Mouse (Mus musculus) monocyte, adult 2 months (primary cell): ENCODE data around the gene Cd63.

Experiments
- DNase-seq, 2 experiments: peaks; one replicate each; pipeline ENCODE4 v3.0.0; 2022; ENCODE audit warnings: low spot score in 2 of 2, low read depth in 1 of 2

The Cd63 gene

DNA sequence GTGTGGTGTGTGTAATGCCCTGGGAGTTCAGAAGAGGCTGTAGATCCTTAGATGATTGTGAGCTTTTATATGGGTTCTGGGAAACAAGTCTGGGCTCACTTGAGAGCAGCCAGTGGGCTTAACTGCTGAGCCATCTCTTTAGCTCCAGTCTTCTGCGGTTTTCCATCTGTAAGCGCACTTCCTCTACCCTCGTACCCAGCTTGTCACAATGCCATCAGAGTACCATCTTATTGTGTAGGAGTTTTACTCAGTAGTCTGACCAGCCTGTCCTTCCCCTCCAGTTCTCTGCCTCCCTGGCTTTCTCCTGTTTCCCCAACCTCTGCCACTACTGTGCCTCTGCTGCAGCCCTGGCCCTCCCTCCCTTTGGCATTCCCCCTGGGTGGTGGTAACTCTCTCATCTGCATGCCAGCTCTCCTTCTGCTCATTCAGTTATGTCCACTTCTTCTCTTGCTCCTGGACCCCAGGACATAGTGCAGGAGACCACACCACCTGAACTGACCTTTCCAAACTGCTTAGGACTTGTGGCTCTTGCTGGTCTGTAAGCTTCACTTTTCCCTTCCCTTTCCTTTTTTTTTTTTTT lies 1.7 kb downstream of the Cd63 start:
- no peak for DNase-seq

DNA sequence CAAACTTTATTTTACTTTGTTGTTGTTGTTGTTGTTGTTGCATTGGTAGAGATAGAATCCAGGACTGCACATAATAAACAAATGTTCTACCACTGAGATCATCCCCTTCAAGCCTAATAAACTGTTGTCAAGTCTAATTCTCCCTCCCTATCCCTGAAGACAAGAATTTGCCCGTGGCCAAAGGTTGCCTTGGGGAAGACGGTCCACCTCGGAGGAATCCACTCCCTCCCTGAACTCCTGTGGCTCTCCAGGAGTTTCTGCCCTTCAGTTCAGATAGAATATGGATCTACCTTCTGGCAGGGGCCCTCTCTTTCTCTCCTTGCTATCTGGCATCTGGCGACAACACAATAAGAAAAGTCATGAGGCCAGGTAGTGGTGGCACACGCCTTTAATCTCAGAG lies 4.0 kb downstream of the Cd63 start:
- DNase-seq, result no peak

DNA sequence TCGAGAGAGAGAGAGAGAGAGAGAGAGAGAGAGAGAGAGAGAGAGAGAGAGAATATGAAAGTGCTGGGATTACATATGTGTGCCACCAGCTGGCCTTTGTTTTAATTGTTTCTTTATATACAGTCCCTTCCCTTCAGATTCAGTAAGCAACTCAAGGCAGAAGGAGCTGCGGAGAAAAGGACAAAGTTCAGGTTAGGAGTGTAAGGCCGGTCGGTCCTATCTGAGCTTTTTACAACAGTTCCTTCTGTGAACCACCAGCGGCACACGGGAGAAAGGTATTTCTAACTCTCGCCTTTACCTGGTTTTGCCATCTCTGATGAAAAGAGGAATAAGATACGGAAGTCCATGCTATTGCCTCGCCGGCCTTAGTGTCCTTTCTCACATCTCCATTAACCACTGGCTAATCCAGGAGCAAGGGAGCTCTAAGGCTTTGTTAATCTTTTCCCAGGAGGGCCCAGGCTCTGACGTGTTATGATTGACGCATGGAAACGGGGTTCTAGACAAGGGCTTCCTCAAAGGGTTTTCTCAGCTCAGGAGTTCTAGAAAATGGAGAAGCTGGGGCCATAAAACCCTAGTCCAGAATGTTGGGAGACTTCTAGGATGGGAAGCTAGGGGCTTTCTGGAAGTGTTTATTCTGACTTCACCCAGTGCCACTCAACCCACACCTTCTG lies 8.1 kb downstream of the Cd63 start:
- DNase-seq, result no peak

DNA sequence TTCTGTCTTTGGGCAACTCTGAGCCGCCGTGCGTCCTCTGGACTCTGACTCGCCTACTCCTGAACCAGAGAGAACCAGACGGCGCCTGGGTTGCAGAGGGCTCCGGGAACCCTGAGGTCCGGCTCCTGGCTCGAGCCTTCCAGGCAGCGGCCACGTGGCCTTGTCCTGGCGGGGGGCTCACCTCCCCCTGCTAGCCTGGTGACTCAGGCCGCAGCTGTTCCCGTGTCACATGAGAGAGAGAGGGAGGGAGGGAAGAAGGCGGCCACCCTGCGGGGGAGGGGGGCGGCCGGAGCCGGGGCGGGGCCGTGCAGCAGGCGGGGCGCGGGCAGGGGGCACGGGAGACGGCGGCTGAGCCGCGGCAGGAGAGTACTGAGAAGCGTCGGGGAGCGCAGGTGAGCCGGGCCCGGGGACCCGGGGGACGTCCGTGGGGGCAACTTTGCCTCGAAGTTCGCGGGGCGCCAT lies 8.8 kb downstream of the Cd63 start:
- no peak for DNase-seq

DNA sequence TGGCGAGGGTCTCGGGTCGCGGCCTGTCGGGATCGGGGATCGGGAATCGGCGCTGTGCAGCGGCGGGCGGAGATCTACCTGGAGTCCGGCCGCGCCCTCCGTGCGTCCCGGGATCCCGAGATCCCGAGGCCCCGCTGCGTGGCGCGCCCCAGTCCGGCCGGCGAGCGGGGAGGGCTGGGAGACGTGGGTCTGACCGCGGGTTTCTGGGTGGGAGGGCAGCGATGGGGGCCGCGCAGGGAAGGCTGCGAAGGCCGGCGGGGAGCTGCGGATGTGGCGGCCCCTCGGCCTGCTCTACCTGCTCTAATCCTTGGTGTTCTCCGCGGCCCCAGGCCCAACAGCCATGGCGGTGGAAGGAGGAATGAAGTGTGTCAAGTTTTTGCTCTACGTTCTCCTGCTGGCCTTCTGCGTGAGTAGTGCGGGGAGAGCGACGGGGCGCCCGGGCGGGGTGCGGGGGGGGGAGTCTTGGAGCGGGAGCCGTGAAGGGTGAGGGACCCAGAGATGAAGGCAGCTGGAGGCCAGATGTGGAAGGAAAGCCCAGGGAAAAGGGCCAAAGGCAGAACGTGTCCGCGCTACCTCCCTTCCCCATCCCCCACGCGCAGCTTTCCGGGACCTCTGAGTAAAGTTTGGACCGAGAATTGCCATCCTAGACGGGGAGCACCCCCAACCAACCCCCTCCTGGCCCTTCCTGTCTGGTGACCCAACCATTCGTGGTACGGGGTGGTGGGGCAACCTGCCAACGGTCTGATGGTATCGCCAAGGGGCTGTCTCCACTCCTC lies 9.5 kb downstream of the Cd63 start:
- DNase-seq, result no peak

DNA sequence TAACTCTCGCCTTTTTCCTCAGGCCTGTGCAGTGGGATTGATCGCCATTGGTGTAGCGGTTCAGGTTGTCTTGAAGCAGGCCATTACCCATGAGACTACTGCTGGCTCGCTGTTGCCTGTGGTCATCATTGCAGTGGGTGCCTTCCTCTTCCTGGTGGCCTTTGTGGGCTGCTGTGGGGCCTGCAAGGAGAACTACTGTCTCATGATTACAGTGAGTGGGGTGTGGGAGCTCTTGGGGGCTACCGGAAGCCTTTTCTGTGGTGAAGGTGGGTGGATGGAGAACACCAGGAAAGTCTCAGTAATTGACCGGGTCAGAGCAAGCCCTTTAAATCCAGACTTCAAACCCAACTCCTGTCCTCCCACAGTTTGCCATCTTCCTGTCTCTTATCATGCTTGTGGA lies 10.6 kb downstream of the Cd63 start:
- DNase-seq, result no peak

DNA sequence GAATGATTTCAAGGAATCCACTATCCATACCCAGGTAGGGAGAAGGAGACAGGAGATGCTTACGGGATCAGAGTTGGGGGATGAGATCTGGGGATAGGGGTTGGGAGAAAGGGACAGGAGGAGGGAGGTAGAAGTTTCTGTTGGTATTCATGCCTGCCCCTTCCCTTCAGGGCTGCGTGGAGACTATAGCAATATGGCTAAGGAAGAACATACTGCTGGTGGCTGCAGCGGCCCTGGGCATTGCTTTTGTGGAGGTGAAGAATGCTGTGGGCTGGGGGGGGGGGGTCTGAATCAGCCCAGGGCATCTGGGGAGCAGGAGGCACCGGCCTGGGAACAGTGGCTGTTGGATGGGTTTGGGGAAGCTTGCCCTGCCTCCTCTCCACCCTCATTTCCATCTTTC lies 11.5 kb downstream of the Cd63 start:
- DNase-seq, result no peak

DNA sequence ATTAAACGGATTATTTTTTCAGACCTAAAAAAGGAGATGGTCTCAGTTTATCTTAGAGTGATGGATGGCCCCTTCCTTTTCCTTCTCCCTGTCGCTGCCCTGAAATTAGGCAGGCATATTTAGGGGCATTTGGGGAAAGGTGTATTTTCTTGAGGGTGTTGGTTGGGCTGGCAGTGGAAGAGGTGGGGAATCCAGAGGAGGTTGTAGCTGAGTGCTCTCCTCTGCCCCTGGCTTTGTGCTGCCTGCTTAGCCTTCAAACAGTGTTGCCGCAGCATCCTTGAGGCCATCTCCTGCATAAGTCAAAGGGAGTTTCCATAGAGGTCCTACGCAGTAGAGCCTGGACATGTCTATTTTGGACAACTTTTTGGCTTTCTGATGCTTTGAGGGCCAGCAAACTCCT lies 12.0 kb downstream of the Cd63 start:
- DNase-seq, result no peak

DNA sequence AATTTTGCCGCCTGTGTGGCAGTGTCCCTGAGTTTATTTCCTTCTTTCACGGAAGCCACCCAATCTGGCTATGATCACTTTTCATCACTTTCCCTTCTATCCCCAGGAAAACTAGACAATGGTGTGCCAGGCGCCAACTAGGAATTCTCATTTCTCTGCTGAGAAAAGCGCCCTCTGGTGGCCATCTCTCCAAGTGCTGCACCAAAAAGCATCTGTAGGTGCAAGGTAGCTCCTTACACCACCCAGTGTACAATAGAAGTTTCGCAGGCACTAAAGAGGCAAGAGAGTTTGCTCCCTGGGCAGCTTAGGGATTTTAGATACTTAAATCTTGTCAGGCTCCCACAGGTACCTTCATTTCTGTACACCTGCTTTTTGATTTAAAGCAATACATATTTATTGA lies 12.4 kb downstream of the Cd63 start:
- peak in 1 of 2 experiments; percentile 62 for DNase-seq

DNA sequence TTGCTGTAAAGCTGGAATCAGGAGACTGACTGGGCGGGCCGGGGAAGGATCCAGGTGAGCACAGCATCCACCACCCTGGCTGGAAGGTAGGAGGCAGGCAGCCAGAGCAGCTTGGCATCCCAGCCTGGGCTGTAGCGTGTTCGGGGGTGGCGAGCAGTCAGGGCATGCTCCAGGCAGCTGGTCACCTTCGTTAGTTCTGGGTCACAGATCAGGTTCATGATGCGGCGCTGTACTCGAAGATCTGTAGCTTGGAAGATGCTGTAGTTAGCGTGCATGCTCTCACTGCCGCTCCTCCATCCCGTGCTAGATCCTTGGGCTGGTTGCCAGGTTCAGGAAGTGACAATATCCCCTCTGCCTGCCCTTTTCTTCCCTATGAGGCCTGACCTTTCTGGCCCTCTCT lies 12.9 kb downstream of the Cd63 start:
- no peak for DNase-seq

DNA sequence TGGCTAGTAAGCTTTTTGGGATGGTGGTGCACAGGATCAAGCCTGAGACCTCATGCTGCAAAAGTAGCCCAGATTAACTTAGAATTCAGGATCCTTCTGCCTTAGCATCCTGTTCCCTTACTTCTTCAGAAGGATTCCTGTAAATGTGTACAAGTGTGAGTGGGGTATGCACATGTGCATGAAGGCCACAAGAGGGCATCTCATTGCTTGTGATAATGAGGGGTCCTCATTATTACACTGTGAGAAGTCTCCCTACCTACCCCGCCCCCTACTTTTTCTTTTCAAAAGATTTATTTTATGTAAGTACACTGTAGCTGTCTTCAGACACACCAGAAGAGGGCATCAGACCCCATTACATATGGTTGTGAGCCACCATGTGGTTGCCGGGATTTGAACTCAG lies 14.8 kb downstream of the Cd63 start:
- no peak for DNase-seq

DNA sequence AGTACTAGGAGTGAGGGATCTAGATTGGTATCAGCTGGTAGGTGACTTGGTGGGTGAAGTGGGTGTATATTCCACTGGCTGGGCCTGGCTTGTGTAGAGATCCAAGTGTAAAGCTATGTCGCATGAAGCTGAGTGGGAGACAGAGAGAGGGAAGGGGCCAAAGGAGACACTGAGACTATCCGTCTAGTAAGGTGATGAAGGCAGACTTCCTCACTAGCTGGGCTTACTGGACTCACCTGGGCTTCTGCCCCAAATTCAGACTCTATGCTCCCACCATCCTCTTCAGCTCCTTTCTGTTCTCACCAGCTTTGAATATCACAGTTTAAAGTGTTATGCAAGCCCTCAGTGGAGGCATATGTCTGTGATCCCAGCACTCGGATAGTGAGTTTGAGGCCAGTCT lies 15.9 kb downstream of the Cd63 start:
- DNase-seq, result no peak

DNA sequence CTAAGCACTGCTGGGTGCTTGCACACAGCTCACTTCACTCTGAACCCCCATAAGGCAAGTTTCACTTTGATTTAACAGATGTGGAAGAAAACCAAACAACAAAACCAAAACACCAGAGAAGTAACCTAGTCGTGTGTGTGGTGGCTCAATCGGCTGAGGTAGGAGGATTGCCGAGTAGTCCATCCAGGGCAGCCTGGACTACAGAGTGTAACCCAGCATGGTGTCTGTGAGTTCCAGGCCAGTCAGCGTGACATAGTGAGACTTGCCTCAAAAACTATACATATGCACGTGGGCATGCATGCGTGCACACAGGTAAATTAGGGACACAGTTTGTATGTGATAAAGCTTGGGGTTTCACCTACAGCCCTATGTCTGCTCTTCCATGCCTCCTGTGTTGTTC lies 16.6 kb downstream of the Cd63 start:
- DNase-seq, result no peak

DNA sequence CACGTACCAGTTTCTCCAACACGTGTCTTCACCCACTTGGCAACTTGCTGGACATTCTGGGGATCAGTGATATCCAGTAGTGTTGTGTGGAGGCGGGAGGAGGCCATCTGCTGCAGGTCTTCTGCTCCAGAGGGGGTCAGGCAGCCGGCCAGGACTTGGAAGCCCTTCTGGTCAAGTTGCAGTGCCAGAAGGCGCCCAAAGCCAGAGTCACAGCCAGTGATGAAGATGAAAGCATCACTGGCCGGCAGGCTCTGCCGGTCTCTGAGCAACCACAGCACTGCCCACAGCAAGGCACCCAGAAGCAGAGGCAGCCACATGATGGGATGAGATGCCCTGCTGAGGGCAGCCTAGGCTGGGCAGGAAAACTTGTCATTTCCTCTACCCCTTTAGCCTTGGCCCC lies 17.5 kb downstream of the Cd63 start:
- DNase-seq, result no peak

DNA sequence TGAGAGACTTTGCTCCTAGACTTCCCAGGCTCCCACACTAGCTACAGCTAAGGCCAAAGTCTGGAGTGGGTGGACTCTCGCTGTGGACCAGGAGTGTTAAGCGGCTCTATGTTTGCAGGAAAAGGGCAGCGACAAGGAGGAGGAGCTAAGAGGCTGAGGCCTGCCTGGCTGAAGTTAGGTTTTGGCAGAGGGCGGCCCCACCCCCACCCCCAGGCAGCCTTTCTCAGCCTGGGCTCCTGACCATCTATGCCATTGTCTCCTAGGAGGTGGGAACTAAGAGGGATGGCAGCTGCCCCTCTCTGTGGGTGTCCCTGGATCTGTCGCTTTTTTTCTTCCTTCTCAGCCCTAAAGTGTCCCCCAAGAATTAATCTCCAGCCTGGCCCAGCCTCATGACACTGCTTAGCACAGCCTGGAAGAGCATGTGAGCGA lies 18.4 kb downstream of the Cd63 start:
- no peak for DNase-seq

DNA sequence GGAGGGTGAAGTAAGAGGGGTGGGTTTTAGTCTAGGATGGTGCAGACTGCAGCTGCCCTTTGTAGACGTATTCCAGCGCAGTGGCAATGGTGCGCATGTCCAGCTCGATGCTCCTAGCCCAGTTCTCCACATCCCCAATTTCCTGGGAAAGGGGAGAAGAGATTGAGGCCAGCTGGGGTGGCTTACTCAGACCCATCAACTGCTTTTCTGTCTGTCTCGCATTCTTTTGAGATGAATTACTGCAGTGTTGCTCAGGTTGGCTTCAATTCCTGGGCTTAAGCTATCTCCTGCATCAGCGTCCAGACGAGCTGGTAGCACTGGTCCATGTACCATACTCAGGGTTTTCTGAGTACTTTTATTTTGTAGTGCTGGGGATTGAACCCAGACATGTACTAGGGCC lies 19.2 kb downstream of the Cd63 start:
- no peak for DNase-seq

DNA sequence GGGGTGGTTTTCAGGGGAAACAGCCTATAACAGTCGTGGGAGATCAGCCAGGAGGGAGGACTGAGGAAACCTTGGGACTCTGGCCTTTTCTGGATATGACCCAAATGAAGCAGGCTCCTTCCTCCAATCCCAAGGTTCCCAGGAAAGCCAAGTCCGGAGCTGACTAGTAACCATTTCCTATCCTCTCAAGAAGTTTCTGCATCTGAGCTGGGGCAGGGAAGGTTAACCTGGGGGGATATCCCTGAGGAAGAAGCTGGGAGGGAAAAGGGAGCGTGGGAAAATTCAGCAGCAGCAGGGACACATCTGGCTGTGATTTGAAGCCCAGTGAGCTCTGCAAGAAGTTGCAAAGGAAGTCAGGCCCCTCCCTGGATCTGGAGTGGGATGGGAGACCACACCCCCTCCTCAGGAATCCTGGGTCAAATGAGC lies 20.0 kb downstream of the Cd63 start:
- no peak for DNase-seq

DNA sequence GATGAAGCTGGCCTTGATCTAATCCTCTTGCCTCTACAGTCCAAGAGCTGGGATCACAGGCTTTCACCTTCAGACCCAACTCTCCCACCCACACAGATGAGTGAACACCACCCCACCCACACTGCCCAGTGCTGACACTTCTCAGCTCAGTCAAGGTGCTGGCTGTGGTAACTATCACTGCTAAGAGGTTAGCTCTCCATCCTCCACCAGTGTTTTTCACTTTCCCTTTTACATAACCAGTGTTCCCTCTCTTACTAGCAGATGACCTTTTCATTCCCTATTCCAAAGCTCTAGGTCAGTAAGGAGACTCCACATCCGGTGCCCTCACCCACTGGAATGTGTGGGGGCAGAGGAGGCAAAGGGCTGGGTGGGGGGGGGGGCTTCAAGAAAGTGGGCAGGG lies 20.5 kb downstream of the Cd63 start:
- DNase-seq, result no peak

DNA sequence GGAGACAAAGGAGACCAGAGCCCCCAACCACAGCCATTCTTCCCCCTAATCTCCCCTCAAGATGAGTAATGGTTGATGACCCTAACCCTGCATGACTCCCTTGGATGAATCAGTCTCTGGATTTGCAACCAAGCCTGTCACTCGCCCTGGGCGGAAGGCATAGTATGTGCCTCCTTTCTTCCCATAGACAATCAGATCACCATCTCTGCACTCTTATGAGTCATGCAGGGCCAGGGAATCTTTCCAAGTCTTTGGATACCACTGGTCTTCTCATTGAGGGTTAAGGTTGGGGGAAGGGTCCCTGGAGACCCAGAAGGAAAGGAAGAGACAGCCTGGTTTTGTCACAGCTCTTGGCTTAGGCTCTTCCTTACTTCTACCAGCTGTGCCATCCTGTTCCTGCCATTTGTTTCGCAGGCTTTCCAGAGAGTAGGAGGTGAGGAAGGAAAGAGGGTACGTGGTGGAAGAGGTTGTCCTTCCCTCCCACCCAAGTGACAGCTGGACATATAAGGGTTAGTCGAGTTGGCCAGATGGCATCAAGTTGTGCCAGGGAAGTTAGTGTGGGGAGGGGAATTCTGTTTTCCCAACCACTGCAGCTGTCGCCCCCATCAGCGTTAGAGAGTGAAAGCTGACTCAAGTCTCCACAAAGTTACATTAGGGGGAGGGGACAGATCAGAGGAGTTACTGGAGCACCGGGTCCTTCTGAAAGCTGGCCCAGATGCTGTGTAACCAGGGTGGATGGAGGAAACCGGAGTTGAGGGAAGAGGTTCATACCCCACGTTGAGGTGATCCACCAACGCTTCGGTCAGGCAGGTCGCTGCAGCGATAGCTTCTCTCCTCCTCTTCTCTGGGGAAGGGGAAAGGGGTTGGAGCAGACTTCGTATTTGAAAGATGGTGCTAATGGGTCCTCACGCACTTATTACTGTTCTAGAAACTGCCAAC lies 21.4 kb downstream of the Cd63 start:
- DNase-seq, result no peak

DNA sequence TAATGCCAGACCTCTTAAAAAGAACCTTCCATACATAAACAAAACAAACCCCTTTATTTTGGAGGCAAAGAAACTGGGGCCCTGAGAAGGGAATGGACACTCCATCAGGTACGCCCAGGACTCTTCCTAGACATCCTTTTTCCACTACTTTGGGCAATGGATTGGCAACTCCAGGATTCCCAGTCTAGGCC lies 21.9 kb downstream of the Cd63 start, which contains the start of gene Rdh5:
Gene Rdh5 (minus strand): TSS at position 67 of the 191 bp plus-strand sequence.
- DNase-seq, result no peak

DNA sequence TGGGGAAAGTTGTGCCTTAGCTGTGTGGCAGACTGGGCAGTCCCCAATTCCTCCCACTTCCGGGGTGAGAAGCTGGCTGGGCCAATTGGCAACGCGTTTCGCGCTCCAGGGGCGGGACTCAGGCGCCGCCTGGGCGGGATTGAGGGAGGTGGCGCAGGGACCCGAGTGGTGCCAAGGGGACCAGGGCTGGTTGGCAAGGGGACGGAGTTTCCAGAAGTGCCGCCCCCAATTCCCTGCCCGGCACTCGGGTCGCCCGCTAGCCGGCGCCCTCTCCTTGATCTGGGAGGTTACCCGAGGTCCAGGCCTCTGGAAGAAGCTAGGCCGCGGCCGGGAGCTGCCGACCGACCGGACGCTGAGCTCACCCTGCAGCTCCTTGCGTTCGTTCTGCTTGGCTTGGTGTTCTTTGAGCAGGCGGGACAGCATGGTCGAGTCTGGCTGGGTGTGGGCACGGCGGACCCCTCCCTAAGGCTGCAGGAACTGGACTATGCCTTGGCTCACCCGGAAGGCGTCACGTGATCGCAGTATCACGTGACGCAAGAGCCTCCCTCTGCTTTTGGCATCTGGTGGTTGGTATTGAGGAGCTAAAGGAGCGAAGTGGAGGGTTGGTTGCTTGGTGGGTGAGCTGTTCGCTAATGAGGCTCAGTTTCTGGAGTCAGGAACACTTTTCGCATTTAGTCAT lies 22.4 kb downstream of the Cd63 start:
- peak; percentile 76 to 85 for DNase-seq
